Mouse (Mus musculus): Measurements from ENCODE around the gene Atp6v0c. TPM values are rescaled to one million over a fixed set of nuclear protein-coding genes. Genes with fewer than 3 reads are reported as not detected.
A peak's percentile ranks its signal among the peaks of the same experiment; 100 is the strongest.

The Atp6v0c gene
- polyA plus RNA-seq (2015; fragmentation: Nextera tagmentation; extraction: Ambion mirVana) = 608 and 627 TPM in 2 replicates

DNA sequence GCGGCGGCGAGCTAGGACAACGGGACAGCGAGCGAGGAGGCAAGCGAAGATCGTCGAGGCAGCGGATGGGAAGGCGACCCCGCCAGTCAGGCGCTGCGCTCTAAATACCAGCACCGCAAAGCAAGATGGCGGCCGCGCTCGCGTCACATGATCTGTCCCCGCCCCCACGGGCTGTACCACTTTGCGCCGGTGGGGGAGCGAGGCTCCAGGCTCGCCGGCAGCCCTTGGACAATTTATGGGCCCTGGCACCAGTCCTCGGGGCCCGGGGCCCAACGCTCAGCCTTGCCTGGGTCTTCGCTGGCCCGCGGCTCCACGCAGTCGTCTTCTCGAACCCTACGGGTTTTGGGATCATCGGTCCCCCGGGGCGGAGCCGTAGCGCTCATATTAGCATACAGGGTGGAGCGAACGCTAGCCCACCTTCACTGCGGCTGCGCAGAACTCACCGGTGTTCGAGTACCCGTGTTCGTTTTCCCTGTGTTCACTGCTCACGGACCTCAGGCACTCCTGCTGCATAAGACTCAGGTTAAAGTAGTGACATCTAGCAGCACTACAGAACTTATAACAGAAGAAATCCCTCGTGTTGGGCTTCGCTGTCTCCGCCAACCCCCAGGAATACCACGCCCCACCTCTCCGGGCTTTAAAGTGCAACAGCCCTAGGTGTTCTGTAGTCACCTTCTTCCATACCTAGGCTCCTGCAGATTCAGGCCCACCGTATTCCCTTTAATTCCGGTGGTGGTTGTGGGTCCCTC lies at the start of gene Atp6v0c:
Gene Atp6v0c, minus strand, starts transcription at position 386 of the 749 bp plus-strand sequence.
- WGBS = 0% methylated on average over 58 of the region's 58 CpGs
- H3K27ac ChIP-seq (replicated peaks) = peak within 1 kb of the TSS; percentile 98

DNA sequence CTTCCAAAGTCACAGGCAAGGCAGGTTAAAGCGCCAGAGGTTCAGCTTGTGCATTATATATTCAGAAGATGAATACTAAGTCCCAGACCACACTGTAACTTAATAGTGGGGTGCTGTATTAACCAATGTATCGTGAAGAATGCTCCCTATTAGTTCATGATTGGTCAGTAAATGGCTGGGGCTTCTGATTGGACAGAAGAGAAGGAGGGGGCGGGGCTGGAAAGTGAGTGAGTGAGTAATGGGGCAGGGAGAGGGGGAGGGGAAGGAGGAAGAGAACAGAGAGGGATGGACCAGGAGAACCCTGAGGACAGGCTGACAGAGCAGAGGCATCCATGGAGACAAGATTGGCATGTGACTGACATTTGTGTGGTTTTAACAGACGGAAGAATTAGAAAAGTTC lies 47.3 kb upstream of the Atp6v0c start:
- WGBS = 81% methylated on average over 4 of the region's 4 CpGs
- no peaks in the 10 kb centered on the region for H3K9me3 ChIP-seq (ENCODE audit: control insufficient read depth, low read length)
- H3K27me3 ChIP-seq (ENCODE audit: control insufficient read depth, insufficient read depth, low read length) = no peaks in the 10 kb centered on the region
- H3K4me3 ChIP-seq (ENCODE audit: low read depth, low read length) = no peak overlapping the region
- H3K27ac ChIP-seq (replicated peaks) = no peak overlapping the region
- ATAC-seq (ENCODE audit: low FRiP score, low TSS enrichment) (no peak), DNase-seq (ENCODE audit: low spot score) (peak; percentile 40)
- no peaks in the 10 kb centered on the region for H3K36me3 ChIP-seq (ENCODE audit: control insufficient read depth, insufficient read depth, low read length)
- no peak overlapping the region for H3K9ac ChIP-seq (ENCODE audit: low read length)
- TF ChIP-seq EP300 (optimal IDR thresholded peaks at IDR 0.05) (no peak), CTCF (IDR thresholded peaks at IDR 0.05; ENCODE audit: low read depth) (no peak)
- no peak overlapping the region for H3K4me2 ChIP-seq (replicated peaks; ENCODE audit: low read depth)
- peaks cover 12% of the 10 kb centered on the region for H3K4me1 ChIP-seq (replicated peaks; ENCODE audit: control insufficient read depth, insufficient read depth)

More for the DNA sequence above, at the start of gene Atp6v0c:
- Histone ChIP-seq H3K4me1 (replicated peaks; ENCODE audit: control insufficient read depth, insufficient read depth) (no peaks in the 10 kb centered on the region), H3K36me3 (ENCODE audit: control insufficient read depth, insufficient read depth, low read length) (0 out of 2 replicates have a peak, but pooled peaks cover 4% of the 10 kb centered on the region), H3K27me3 (ENCODE audit: control insufficient read depth, insufficient read depth, low read length) (no peaks in the 10 kb centered on the region), H3K9me3 (ENCODE audit: control insufficient read depth, low read length) (no peaks in the 10 kb centered on the region), H3K9ac (ENCODE audit: low read length) (peak within 1 kb of the TSS; percentile 96), H3K4me3 (ENCODE audit: low read depth, low read length) (peak within 1 kb of the TSS; percentile 74), H3K4me2 (replicated peaks; ENCODE audit: low read depth) (peak within 1 kb of the TSS; percentile 87)
- DNase-seq (ENCODE audit: low spot score) (peak; percentile 93), ATAC-seq (ENCODE audit: low FRiP score, low TSS enrichment) (peak; percentile 91)
- TF ChIP-seq CTCF (IDR thresholded peaks at IDR 0.05; ENCODE audit: low read depth) = peak; percentile 41; the same call in 1 of the 2 replicates
- TF ChIP-seq EP300 (optimal IDR thresholded peaks at IDR 0.05) = peak; percentile 78

DNA sequence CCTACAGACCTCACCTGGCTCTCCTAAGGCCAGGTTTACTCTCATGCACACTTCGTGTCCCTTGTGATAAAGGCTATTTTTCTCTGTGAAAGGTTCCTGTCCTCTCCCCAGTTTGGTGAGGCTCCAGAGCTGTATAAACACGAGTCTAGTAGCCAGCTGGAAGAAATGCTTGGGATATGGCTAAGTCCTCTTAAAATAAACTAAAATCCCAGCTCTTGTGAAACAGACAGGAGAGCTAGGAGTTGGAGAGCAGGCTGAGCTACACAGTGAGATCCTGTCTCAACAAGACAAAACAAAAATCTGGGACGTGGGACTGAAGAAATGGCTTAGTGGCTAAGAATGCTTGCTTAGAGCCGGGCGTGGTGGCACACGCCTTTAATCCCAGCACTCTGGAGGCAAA lies 43.7 kb upstream of the Atp6v0c start:
- 25% methylated on average over 6 of the region's 6 CpGs for WGBS

DNA sequence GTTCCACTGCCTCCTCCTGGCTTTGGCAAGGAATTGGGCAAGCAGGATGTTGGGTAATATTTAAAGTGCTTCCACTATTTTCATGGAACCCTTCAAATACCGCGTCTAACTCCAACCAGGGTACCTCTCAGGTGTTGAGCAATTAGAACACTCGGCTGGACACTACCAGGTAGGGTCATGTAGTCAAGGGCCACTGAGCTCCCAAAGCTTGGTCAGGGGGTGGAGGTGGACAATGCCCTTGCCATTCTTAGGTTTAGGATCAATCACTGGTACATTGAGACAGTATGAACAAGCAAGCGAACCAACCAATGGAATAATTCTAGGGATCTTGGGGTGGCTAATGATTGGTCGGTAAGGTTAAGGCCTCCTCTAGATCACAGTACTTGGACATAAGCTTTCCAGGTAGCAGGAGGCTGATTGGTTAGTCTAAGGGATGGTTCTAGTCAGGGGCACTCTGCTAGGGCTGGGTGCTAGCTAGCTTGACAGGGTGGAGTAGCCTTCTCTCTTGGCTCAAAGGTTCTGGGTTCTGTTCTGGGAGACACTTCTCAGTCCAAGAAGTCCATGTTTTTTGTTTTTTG lies 43.0 kb upstream of the Atp6v0c start:
- H3K9me3 ChIP-seq (ENCODE audit: control insufficient read depth, low read length) = no peaks in the 10 kb centered on the region
- TF ChIP-seq EP300 (optimal IDR thresholded peaks at IDR 0.05) (no peak), CTCF (IDR thresholded peaks at IDR 0.05; ENCODE audit: low read depth) (peak; percentile 51)
- 40% methylated on average over 5 of the region's 5 CpGs for WGBS
- H3K4me1 ChIP-seq (replicated peaks; ENCODE audit: control insufficient read depth, insufficient read depth) = peaks cover 19% of the 10 kb centered on the region
- peak overlapping the region; percentile 85 for H3K27ac ChIP-seq (replicated peaks)
- no peak overlapping the region for H3K9ac ChIP-seq (ENCODE audit: low read length)
- peaks cover 3% of the 10 kb centered on the region; the same call in 1 of the 2 replicates for H3K27me3 ChIP-seq (ENCODE audit: control insufficient read depth, insufficient read depth, low read length)
- DNase-seq (ENCODE audit: low spot score) (no peak), ATAC-seq (ENCODE audit: low FRiP score, low TSS enrichment) (no peak)
- peak overlapping the region; percentile 69 for H3K4me2 ChIP-seq (replicated peaks; ENCODE audit: low read depth)
- peak overlapping the region; percentile 34; the same call in 1 of the 2 replicates for H3K4me3 ChIP-seq (ENCODE audit: low read depth, low read length)
- H3K36me3 ChIP-seq (ENCODE audit: control insufficient read depth, insufficient read depth, low read length) = no peaks in the 10 kb centered on the region

More for the DNA sequence above, 43.7 kb upstream of the Atp6v0c start:
- H3K27ac ChIP-seq (replicated peaks) = peak overlapping the region; percentile 85
- DNase-seq (ENCODE audit: low spot score) = no peak
- peaks cover 19% of the 10 kb centered on the region for H3K4me1 ChIP-seq (replicated peaks; ENCODE audit: control insufficient read depth, insufficient read depth)
- no peak overlapping the region for H3K9ac ChIP-seq (ENCODE audit: low read length)
- no peaks in the 10 kb centered on the region for H3K36me3 ChIP-seq (ENCODE audit: control insufficient read depth, insufficient read depth, low read length)
- TF ChIP-seq CTCF (IDR thresholded peaks at IDR 0.05; ENCODE audit: low read depth) (no peak), EP300 (optimal IDR thresholded peaks at IDR 0.05) (no peak)
- no peak; the same call in 1 of the 2 replicates for ATAC-seq (ENCODE audit: low FRiP score, low TSS enrichment)
- no peak overlapping the region for H3K4me2 ChIP-seq (replicated peaks; ENCODE audit: low read depth)
- peaks cover 3% of the 10 kb centered on the region; the same call in 1 of the 2 replicates for H3K27me3 ChIP-seq (ENCODE audit: control insufficient read depth, insufficient read depth, low read length)
- no peaks in the 10 kb centered on the region for H3K9me3 ChIP-seq (ENCODE audit: control insufficient read depth, low read length)
- H3K4me3 ChIP-seq (ENCODE audit: low read depth, low read length) = no peak overlapping the region

DNA sequence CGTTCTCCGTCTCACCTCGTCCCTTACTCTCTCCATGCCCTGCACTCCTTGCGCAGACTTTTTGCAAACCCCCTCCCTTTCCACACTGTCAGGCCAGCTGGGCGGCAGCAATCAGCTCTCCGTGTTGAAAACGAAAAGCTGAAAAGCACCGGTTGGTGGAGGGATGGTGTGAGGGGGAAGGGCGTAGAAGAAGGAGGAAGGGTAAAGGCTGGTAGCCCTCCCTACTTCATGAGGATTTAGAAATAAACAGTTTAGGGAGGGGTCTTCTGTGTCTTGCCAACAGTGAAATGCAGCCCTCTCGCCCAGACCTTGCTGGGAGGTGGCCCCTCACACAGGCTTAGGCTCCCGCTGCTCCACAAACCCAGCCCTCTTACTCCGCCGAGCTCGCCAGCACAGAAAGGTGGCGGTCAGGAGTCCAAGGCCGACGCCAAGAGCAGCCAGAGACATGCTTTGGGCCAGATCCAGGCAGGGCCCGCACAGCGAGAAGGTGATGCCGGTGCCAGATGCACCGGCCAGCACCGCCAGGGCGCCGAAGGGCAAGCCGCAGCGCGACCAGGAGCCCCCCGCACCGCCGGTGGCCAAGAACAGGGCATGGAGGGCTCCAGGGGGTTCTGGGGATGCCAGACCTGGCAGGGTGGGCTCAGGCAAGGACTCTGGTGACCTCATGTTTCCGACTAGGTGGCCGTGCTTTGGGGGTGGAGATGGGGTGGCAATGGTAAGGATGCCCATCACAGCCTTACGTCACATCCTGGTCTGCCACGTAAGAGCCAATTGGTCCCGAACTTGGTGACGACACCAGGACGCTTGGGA lies 42.3 kb upstream of the Atp6v0c start:
- WGBS = 6% methylated on average over 37 of the region's 37 CpGs
- peaks cover 3% of the 10 kb centered on the region; the same call in 1 of the 2 replicates for H3K27me3 ChIP-seq (ENCODE audit: control insufficient read depth, insufficient read depth, low read length)
- peak overlapping the region; percentile 48; the same call in 1 of the 2 replicates for H3K9ac ChIP-seq (ENCODE audit: low read length)
- H3K4me1 ChIP-seq (replicated peaks; ENCODE audit: control insufficient read depth, insufficient read depth) = peaks cover 19% of the 10 kb centered on the region
- H3K9me3 ChIP-seq (ENCODE audit: control insufficient read depth, low read length) = no peaks in the 10 kb centered on the region
- DNase-seq (ENCODE audit: low spot score) (peak; percentile 48), ATAC-seq (ENCODE audit: low FRiP score, low TSS enrichment) (peak; percentile 12; the same call in 1 of the 2 replicates)
- H3K4me2 ChIP-seq (replicated peaks; ENCODE audit: low read depth) = peak overlapping the region; percentile 69
- H3K36me3 ChIP-seq (ENCODE audit: control insufficient read depth, insufficient read depth, low read length) = no peaks in the 10 kb centered on the region
- no peak for TF ChIP-seq EP300 (optimal IDR thresholded peaks at IDR 0.05)
- TF ChIP-seq CTCF (IDR thresholded peaks at IDR 0.05; ENCODE audit: low read depth) = 0 out of 2 replicates have a peak, but pooled peaks have one; percentile 12
- H3K4me3 ChIP-seq (ENCODE audit: low read depth, low read length) = peak overlapping the region; percentile 34
- H3K27ac ChIP-seq (replicated peaks) = peak overlapping the region; percentile 85
